Mouse (Mus musculus) E14TG2a.4 (cell line): ENCODE data around the gene Ttc3.

Experiments
- CTCF ChIP-seq: conservative IDR thresholded peaks from 2 replicates; pipeline ENCODE4 v1.5.1; 2014; ENCODE audit warnings: low read length
- POU5F1 ChIP-seq: IDR thresholded peaks from 2 replicates; pipeline ENCODE4 v1.6.1; 2014; ENCODE audit warnings: low read length, borderline replicate concordance

DNA sequence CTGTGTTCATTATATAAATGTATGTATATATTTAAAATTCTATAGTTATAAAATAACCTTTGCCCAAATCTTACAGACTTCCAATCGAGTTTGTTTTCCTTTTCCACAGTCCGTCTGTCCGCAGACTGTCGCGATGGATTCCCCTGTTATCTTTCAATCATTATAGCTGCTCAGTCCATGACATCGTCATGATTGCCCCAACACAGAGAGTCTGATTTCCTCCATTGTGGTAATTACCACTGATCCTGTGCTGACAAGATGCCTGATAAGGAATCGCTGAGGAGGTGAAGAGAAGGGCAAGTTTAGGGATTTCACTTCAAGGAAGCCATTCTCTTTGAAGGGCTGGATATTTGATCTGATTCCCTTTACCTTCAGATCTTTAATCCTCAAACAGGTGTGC is 14.4 kb upstream of the Ttc3 start:
- no peak for TF ChIP-seq CTCF
- no peak for TF ChIP-seq POU5F1
